Mouse (Mus musculus): ENCODE measurements around the gene Ccdc62. TPM values are rescaled to one million over a fixed set of nuclear protein-coding genes. Genes with fewer than 3 reads are reported as not detected.

Ccdc62 gene
- polyA plus RNA-seq, 1 experiment: 10.6 TPM

- Histone ChIP-seq H3K27ac (ENCODE audit: control insufficient read depth, insufficient read depth, low read depth, low read length, poor library complexity) (no peak overlapping the region), H3K4me3 (replicated peaks; ENCODE audit: control insufficient read depth, low read depth, low read length) (no peak overlapping the region), H3K4me1 (ENCODE audit: control insufficient read depth, insufficient read depth, low read length) (peaks cover 2% of the 10 kb centered on the region)
- WGBS: 85% methylated on average over 2 of the region's 2 CpGs
- TF ChIP-seq POLR2A (IDR thresholded peaks at IDR 0.05; ENCODE audit: borderline replicate concordance, control insufficient read depth, low read depth, low read length): no peak
- TF ChIP-seq CTCF (IDR thresholded peaks at IDR 0.05; ENCODE audit: control insufficient read depth, insufficient read depth, low read length): no peak
Measured at GRCm38 (mm10) chr5:123966759-123967158, 36.3 kb downstream of the Ccdc62 start.

GRCm38 (mm10) chr5:123968468-123968867 lies 38.0 kb downstream of the Ccdc62 start:
- no peak overlapping the region for H3K27ac ChIP-seq (ENCODE audit: control insufficient read depth, insufficient read depth, low read depth, low read length, poor library complexity)
- TF ChIP-seq POLR2A (IDR thresholded peaks at IDR 0.05; ENCODE audit: borderline replicate concordance, control insufficient read depth, low read depth, low read length): no peak
- no peak for TF ChIP-seq CTCF (IDR thresholded peaks at IDR 0.05; ENCODE audit: control insufficient read depth, insufficient read depth, low read length)
- H3K4me3 ChIP-seq (replicated peaks; ENCODE audit: control insufficient read depth, low read depth, low read length): no peak overlapping the region
- WGBS: 82% methylated on average over 5 of the region's 5 CpGs
- peaks cover 4% of the 10 kb centered on the region for H3K4me1 ChIP-seq (ENCODE audit: control insufficient read depth, insufficient read depth, low read length)

- TF ChIP-seq POLR2A (IDR thresholded peaks at IDR 0.05; ENCODE audit: borderline replicate concordance, control insufficient read depth, low read depth, low read length) (no peak), CTCF (IDR thresholded peaks at IDR 0.05; ENCODE audit: control insufficient read depth, insufficient read depth, low read length) (no peak)
- Histone ChIP-seq H3K4me1 (ENCODE audit: control insufficient read depth, insufficient read depth, low read length) (peaks cover 4% of the 10 kb centered on the region), H3K27ac (ENCODE audit: control insufficient read depth, insufficient read depth, low read depth, low read length, poor library complexity) (no peak overlapping the region), H3K4me3 (replicated peaks; ENCODE audit: control insufficient read depth, low read depth, low read length) (no peak overlapping the region)
- 79% methylated on average over 8 of the region's 8 CpGs for WGBS
Measured at GRCm38 (mm10) chr5:123969216-123969615, 38.7 kb downstream of the Ccdc62 start.

- H3K4me3 ChIP-seq (replicated peaks; ENCODE audit: control insufficient read depth, low read depth, low read length): no peak overlapping the region
- no peak overlapping the region; the same call in 1 of the 2 replicates for H3K27ac ChIP-seq (ENCODE audit: control insufficient read depth, insufficient read depth, low read depth, low read length, poor library complexity)
- H3K4me1 ChIP-seq (ENCODE audit: control insufficient read depth, insufficient read depth, low read length): peaks cover 4% of the 10 kb centered on the region
- TF ChIP-seq POLR2A (IDR thresholded peaks at IDR 0.05; ENCODE audit: borderline replicate concordance, control insufficient read depth, low read depth, low read length) (no peak), CTCF (IDR thresholded peaks at IDR 0.05; ENCODE audit: control insufficient read depth, insufficient read depth, low read length) (no peak)
- whole genome bisulfite sequencing: 70% methylated on average over 4 of the region's 4 CpGs
Measured at GRCm38 (mm10) chr5:123970576-123970975, 40.1 kb downstream of the Ccdc62 start.

GRCm38 (mm10) chr5:123972453-123972852 lies 42.0 kb downstream of the Ccdc62 start:
- Histone ChIP-seq H3K27ac (ENCODE audit: control insufficient read depth, insufficient read depth, low read depth, low read length, poor library complexity) (no peak overlapping the region), H3K4me1 (ENCODE audit: control insufficient read depth, insufficient read depth, low read length) (peaks cover 7% of the 10 kb centered on the region), H3K4me3 (replicated peaks; ENCODE audit: control insufficient read depth, low read depth, low read length) (no peak overlapping the region)
- TF ChIP-seq POLR2A (IDR thresholded peaks at IDR 0.05; ENCODE audit: borderline replicate concordance, control insufficient read depth, low read depth, low read length): no peak
- no peak for TF ChIP-seq CTCF (IDR thresholded peaks at IDR 0.05; ENCODE audit: control insufficient read depth, insufficient read depth, low read length)
- 63% methylated on average over 6 of the region's 6 CpGs for WGBS

- TF ChIP-seq POLR2A (IDR thresholded peaks at IDR 0.05; ENCODE audit: borderline replicate concordance, control insufficient read depth, low read depth, low read length): peak; percentile 85; the same call in 1 of the 2 replicates
- TF ChIP-seq CTCF (IDR thresholded peaks at IDR 0.05; ENCODE audit: control insufficient read depth, insufficient read depth, low read length): no peak
- Histone ChIP-seq H3K4me3 (replicated peaks; ENCODE audit: control insufficient read depth, low read depth, low read length) (peak within 1 kb of the TSS; percentile 84), H3K27ac (ENCODE audit: control insufficient read depth, insufficient read depth, low read depth, low read length, poor library complexity) (peak within 1 kb of the TSS; percentile 97), H3K4me1 (ENCODE audit: control insufficient read depth, insufficient read depth, low read length) (peaks cover 7% of the 10 kb centered on the region)
- 3% methylated on average over 105 of the region's 106 CpGs for whole genome bisulfite sequencing
Measured at GRCm38 (mm10) chr5:123973299-123974178, 43.1 kb downstream of the Ccdc62 start, which contains the start of gene Hip1r. Gene Hip1r, plus strand, starts transcription at chr5:123973628.

GRCm38 (mm10) chr5:123974179-123974485 lies 43.7 kb downstream of the Ccdc62 start:
- H3K4me1 ChIP-seq (ENCODE audit: control insufficient read depth, insufficient read depth, low read length): peaks cover 8% of the 10 kb centered on the region
- WGBS: 0% methylated on average over 14 of the region's 14 CpGs
- peak overlapping the region; percentile 97 for H3K27ac ChIP-seq (ENCODE audit: control insufficient read depth, insufficient read depth, low read depth, low read length, poor library complexity)
- peak overlapping the region; percentile 84 for H3K4me3 ChIP-seq (replicated peaks; ENCODE audit: control insufficient read depth, low read depth, low read length)
- TF ChIP-seq POLR2A (IDR thresholded peaks at IDR 0.05; ENCODE audit: borderline replicate concordance, control insufficient read depth, low read depth, low read length): no peak
- TF ChIP-seq CTCF (IDR thresholded peaks at IDR 0.05; ENCODE audit: control insufficient read depth, insufficient read depth, low read length): no peak

GRCm38 (mm10) chr5:123974616-123975111 lies 44.2 kb downstream of the Ccdc62 start:
- WGBS: 6% methylated on average over 11 of the region's 11 CpGs
- peak overlapping the region; percentile 73 for H3K4me3 ChIP-seq (replicated peaks; ENCODE audit: control insufficient read depth, low read depth, low read length)
- H3K4me1 ChIP-seq (ENCODE audit: control insufficient read depth, insufficient read depth, low read length): peaks cover 9% of the 10 kb centered on the region
- peak overlapping the region; percentile 90 for H3K27ac ChIP-seq (ENCODE audit: control insufficient read depth, insufficient read depth, low read depth, low read length, poor library complexity)
- no peak for TF ChIP-seq POLR2A (IDR thresholded peaks at IDR 0.05; ENCODE audit: borderline replicate concordance, control insufficient read depth, low read depth, low read length)
- no peak for TF ChIP-seq CTCF (IDR thresholded peaks at IDR 0.05; ENCODE audit: control insufficient read depth, insufficient read depth, low read length)
